Mouse (Mus musculus) forebrain, postnatal 0 days (tissue): ENCODE measurements around the gene Coil. TPM values are rescaled to one million over a fixed set of nuclear protein-coding genes. Genes with fewer than 3 reads are reported as not detected.
A peak's percentile ranks its signal among the peaks of the same experiment; 100 is the strongest.

Experiments
- ATAC-seq: fragments of 200-750 bp; cut with Nextera tagmentation; 2 replicates; pipeline ENCODE4 v1.8.0; 2017; ENCODE audit warnings: mild to moderate bottlenecking, moderate library complexity
- DNase-seq: peaks from one replicate; pipeline ENCODE4 v3.0.0-alpha.2; 2015
- H3K27ac ChIP-seq: fragments of 300-500 bp; sonication (generic); 2 replicates; pipeline ENCODE4 v1.5.1; 2014; ENCODE audit warnings: low read depth, mild to moderate bottlenecking, antibody characterized with exemption, low read length, moderate library complexity, mixed read lengths
- H3K27me3 ChIP-seq: fragments of 300-500 bp; sonication (generic); 2 replicates; pipeline ENCODE4 v1.6.1; 2014; ENCODE audit warnings: mild to moderate bottlenecking, low read length, mixed read lengths; ENCODE audit not compliant: insufficient read depth
- H3K36me3 ChIP-seq: fragments of 300-500 bp; sonication (generic); 2 replicates; pipeline ENCODE4 v1.6.1; 2014; ENCODE audit warnings: mild to moderate bottlenecking, moderate library complexity; ENCODE audit not compliant: insufficient read depth
- H3K4me1 ChIP-seq: fragments of 300-500 bp; sonication (generic); 2 replicates; pipeline ENCODE4 v1.6.1; 2014; ENCODE audit warnings: antibody characterized with exemption; ENCODE audit not compliant: insufficient read depth
- H3K4me2 ChIP-seq: fragments of 300-500 bp; sonication (generic); 2 replicates; pipeline ENCODE4 v1.6.1; 2014; ENCODE audit warnings: low read depth, mild to moderate bottlenecking, moderate library complexity
- H3K4me3 ChIP-seq: fragments of 300-500 bp; sonication (generic); 2 replicates; pipeline ENCODE4 v1.5.1; 2014; ENCODE audit warnings: low read depth, low read length, mixed read lengths
- H3K9ac ChIP-seq: fragments of 300-500 bp; sonication (generic); 2 replicates; pipeline ENCODE4 v1.6.1; 2014; ENCODE audit warnings: mild to moderate bottlenecking
- H3K9me3 ChIP-seq: fragments of 300-500 bp; sonication (generic); 2 replicates; pipeline ENCODE4 v1.6.1; 2016; ENCODE audit warnings: low read length
- CTCF ChIP-seq: sonication (generic); IDR thresholded peaks from 2 replicates; pipeline ENCODE4 v1.5.1; 2016; ENCODE audit warnings: antibody characterized with exemption, control low read depth, low read depth
- WGBS: fragments of 180-500 bp; shearing (Covaris S2); extraction: QIAGEN DNeasy Blood & Tissue Kit; methylation state at CpG from one replicate; pipeline ENCODE4 v1.1.7; 2014; 5-methylcytosine and 5-hydroxymethylcytosine counted together
- polyA plus RNA-seq: library from polyadenylated mRNA; unstranded; fragments of >200 nt; fragmentation: Nextera tagmentation; extraction: Ambion mirVana; gene quantifications from 2 replicates; pipeline ENCODE4 v1.2.1, GENCODE M21; 2015
- total RNA-seq: library from RNA; depleted of rRNA; stranded (reverse); fragments of >200 nt; gene quantifications from 2 replicates; pipeline ENCODE4 v1.2.3, GENCODE M21; 2014

The Coil gene
- total and polyA plus RNA-seq, 2 experiments from 2014 or later = 25.5 to 44.9 TPM

- DNase-seq (peak; percentile 62), ATAC-seq (peak; percentile 65)
- H3K4me3 ChIP-seq = peak within 1 kb of the TSS; percentile 33
- H3K4me1 ChIP-seq = no peaks in the 10 kb centered on the region
- no peaks in the 10 kb centered on the region for H3K36me3 ChIP-seq
- no peaks in the 10 kb centered on the region for H3K9me3 ChIP-seq
- peaks cover 14% of the 10 kb centered on the region for H3K27me3 ChIP-seq
- 0 out of 2 replicates have a peak, but pooled peaks have one; percentile 5 for TF ChIP-seq CTCF
- 2% methylated on average over 48 of the region's 48 CpGs for WGBS
- H3K4me2 ChIP-seq = peak within 1 kb of the TSS; percentile 41
- H3K9ac ChIP-seq = peak within 1 kb of the TSS; percentile 39; the same call in 1 of the 2 replicates
- peak within 1 kb of the TSS; percentile 4; the same call in 1 of the 2 replicates for H3K27ac ChIP-seq
Observed at GRCm38 (mm10) chr11:88998974-88999722, 29.1 kb downstream of the Coil start, which contains the start of gene Trim25. Trim25 (plus strand) TSS chr11:88999376.

GRCm38 (mm10) chr11:88999723-89000526, 29.9 kb downstream of the Coil start:
- DNase-seq = no peak
- Histone ChIP-seq H3K9me3 (no peaks in the 10 kb centered on the region), H3K9ac (peak overlapping the region; percentile 39; the same call in 1 of the 2 replicates), H3K4me2 (peak overlapping the region; percentile 41), H3K4me1 (no peaks in the 10 kb centered on the region), H3K4me3 (peak overlapping the region; percentile 33), H3K27ac (peak overlapping the region; percentile 4; the same call in 1 of the 2 replicates), H3K27me3 (peaks cover 14% of the 10 kb centered on the region), H3K36me3 (no peaks in the 10 kb centered on the region)
- 31% methylated on average over 33 of the region's 33 CpGs for WGBS
- TF ChIP-seq CTCF = no peak
- ATAC-seq = no peak

- peak overlapping the region; percentile 41; the same call in 1 of the 2 replicates for H3K4me2 ChIP-seq
- DNase-seq (no peak), ATAC-seq (no peak)
- no peak for TF ChIP-seq CTCF
- no peaks in the 10 kb centered on the region for H3K36me3 ChIP-seq
- H3K4me3 ChIP-seq = no peak overlapping the region
- H3K27me3 ChIP-seq = peaks cover 14% of the 10 kb centered on the region
- no peak overlapping the region for H3K27ac ChIP-seq
- no peaks in the 10 kb centered on the region for H3K9me3 ChIP-seq
- no peak overlapping the region for H3K9ac ChIP-seq
- no peaks in the 10 kb centered on the region for H3K4me1 ChIP-seq
Observed at GRCm38 (mm10) chr11:89000527-89000819, 30.4 kb downstream of the Coil start.

GRCm38 (mm10) chr11:89001569-89001968, 31.5 kb downstream of the Coil start:
- no peak for TF ChIP-seq CTCF
- ATAC-seq (no peak), DNase-seq (no peak)
- Histone ChIP-seq H3K9me3 (no peaks in the 10 kb centered on the region), H3K27me3 (peaks cover 14% of the 10 kb centered on the region), H3K27ac (no peak overlapping the region), H3K36me3 (no peaks in the 10 kb centered on the region), H3K4me3 (no peak overlapping the region), H3K9ac (no peak overlapping the region), H3K4me1 (no peaks in the 10 kb centered on the region), H3K4me2 (no peak overlapping the region)
- 96% methylated on average over 7 of the region's 7 CpGs for WGBS

- Histone ChIP-seq H3K4me2 (no peak overlapping the region), H3K9ac (no peak overlapping the region), H3K27ac (no peak overlapping the region), H3K4me1 (no peaks in the 10 kb centered on the region), H3K9me3 (no peaks in the 10 kb centered on the region), H3K4me3 (no peak overlapping the region), H3K36me3 (no peaks in the 10 kb centered on the region), H3K27me3 (peaks cover 14% of the 10 kb centered on the region)
- no peak for DNase-seq
- ATAC-seq = no peak
- 89% methylated on average over 5 of the region's 5 CpGs for WGBS
- no peak for TF ChIP-seq CTCF
Observed at GRCm38 (mm10) chr11:89002068-89002467, 32.0 kb downstream of the Coil start.

GRCm38 (mm10) chr11:89002621-89003020, 32.6 kb downstream of the Coil start:
- Histone ChIP-seq H3K9me3 (no peaks in the 10 kb centered on the region), H3K4me3 (no peak overlapping the region), H3K27ac (no peak overlapping the region), H3K36me3 (no peaks in the 10 kb centered on the region), H3K4me1 (no peaks in the 10 kb centered on the region), H3K9ac (no peak overlapping the region), H3K4me2 (no peak overlapping the region), H3K27me3 (peaks cover 14% of the 10 kb centered on the region)
- TF ChIP-seq CTCF = no peak
- DNase-seq (no peak), ATAC-seq (no peak)
- WGBS = 59% methylated on average over 5 of the region's 5 CpGs

GRCm38 (mm10) chr11:89003078-89003477, 33.0 kb downstream of the Coil start:
- no peak for TF ChIP-seq CTCF
- Histone ChIP-seq H3K4me1 (no peaks in the 10 kb centered on the region), H3K27ac (no peak overlapping the region), H3K4me2 (no peak overlapping the region), H3K9ac (no peak overlapping the region), H3K9me3 (no peaks in the 10 kb centered on the region), H3K4me3 (no peak overlapping the region), H3K27me3 (peaks cover 14% of the 10 kb centered on the region), H3K36me3 (no peaks in the 10 kb centered on the region)
- no peak for ATAC-seq
- no peak for DNase-seq
- WGBS = 69% methylated on average over 6 of the region's 6 CpGs
